Mouse (Mus musculus): Measurements from ENCODE around the gene Trpm3.
A peak's percentile ranks its signal among the peaks of the same experiment; 100 is the strongest.

Gene Trpm3

GRCm38 (mm10) chr19:22317306-22317705 lies 178.5 kb downstream of the Trpm3 start:
- no peak for DNase-seq

DNA sequence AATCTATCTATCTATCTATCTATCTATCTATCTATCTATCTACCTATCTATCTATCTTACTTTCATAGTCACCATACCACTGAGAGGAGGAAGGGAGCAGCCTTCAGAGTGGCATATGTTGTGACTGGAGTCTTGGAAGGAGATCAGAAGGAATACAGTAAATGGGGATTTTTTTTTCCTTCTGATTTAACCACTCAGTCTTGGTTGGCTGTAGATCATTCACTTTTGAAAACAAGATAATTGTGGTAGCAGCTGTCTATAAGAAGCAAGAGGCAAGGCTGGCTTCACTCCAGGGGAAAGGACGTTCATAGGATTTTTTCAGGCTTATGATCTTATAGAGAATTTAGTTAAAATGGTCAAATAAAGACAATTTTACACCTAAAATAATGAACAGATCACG lies 188.0 kb downstream of the Trpm3 start:
- DNase-seq, result no peak

DNA sequence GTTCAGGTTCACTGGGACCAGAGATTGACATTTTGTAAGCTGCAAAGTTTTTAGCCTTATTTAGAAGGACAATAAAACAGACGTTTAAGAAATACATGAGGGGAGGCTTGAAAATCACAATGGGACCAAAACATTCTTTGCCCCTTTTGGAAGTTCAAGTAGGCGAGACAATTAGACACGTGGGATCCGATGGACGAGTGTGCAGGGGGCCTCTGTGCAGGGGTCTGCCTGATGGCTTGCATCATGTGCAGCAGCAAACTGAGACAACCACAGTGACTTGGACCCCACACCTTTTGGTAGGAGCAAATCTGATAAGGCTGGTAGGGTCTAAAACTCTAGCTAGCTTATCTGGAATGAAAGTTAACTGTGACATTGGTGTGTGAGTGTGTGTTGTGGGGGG lies 188.4 kb downstream of the Trpm3 start:
- no peak for DNase-seq

DNA sequence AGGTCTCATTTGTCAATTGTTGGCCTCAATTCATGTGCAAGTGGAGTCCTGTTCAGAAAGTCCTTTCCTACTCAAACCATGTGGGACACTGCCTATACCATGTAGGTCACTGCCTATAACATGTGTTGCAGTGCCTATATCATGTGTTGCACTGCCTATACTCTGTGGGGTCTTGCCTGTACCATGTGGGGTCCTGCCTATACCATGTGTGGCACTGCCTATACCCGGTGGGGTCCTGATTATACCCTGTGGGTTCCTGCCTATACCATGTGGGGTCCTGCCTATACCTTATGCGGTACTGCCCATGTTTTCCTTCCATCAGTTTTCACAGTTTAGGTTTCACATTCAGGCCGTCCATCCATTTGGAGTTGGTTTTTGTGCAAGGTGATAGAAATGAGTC lies 197.4 kb downstream of the Trpm3 start:
- DNase-seq, result no peak

GRCm38 (mm10) chr19:22337468-22337867 lies 198.6 kb downstream of the Trpm3 start:
- DNase-seq, result peak; percentile 86

DNA sequence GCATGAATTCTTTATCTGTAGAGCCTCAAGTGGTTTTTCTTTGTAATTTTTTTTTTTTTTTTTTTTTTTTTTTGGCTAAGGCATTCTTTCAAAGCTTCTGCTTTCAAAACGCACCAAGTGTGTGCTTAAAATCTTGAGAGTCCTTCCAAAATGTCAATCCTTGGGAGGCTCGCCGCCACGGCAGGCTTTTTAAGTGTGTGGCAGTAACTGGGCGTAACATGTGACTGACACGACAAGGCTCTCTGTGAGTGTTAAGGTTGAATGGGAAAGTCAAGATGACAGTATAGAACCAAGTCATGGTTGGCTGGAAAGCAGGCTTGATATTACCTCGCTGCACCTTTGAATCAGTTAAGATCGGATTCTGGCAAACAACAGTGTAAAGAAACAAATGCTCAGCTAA lies 200.1 kb downstream of the Trpm3 start:
- DNase-seq, result no peak

- no peak for DNase-seq
Measured at GRCm38 (mm10) chr19:22354037-22354541, 215.2 kb downstream of the Trpm3 start.

GRCm38 (mm10) chr19:22386890-22387289 lies 248.0 kb downstream of the Trpm3 start:
- no peak for DNase-seq

GRCm38 (mm10) chr19:22394700-22395099 lies 255.9 kb downstream of the Trpm3 start:
- no peak for DNase-seq

- DNase-seq, result no peak
Measured at GRCm38 (mm10) chr19:22404049-22404448, 265.2 kb downstream of the Trpm3 start.

GRCm38 (mm10) chr19:22418239-22418638 lies 279.4 kb downstream of the Trpm3 start:
- no peak for DNase-seq

DNA sequence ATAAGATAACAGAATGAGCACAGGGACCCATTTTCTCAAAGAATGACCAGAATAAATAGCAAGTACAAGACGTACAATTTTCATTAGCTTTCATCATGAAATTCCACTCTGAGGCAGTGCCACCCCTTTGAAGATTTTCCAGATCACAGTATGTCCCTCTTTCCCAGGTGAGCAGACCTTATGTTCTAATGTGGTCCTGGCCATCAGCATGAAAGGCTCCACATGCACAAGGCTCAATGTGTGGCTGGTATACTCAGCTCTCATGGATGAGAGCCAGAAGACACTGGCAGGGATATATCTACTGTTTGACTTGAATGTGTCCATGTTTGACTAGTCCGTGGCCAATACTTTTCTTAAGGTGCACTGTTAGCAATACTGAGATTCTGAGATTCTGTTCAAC lies 298.4 kb downstream of the Trpm3 start:
- peak; percentile 92 for DNase-seq

GRCm38 (mm10) chr19:22447418-22448339 lies 308.8 kb downstream of the Trpm3 start:
- DNase-seq, result peak; percentile 85

DNA sequence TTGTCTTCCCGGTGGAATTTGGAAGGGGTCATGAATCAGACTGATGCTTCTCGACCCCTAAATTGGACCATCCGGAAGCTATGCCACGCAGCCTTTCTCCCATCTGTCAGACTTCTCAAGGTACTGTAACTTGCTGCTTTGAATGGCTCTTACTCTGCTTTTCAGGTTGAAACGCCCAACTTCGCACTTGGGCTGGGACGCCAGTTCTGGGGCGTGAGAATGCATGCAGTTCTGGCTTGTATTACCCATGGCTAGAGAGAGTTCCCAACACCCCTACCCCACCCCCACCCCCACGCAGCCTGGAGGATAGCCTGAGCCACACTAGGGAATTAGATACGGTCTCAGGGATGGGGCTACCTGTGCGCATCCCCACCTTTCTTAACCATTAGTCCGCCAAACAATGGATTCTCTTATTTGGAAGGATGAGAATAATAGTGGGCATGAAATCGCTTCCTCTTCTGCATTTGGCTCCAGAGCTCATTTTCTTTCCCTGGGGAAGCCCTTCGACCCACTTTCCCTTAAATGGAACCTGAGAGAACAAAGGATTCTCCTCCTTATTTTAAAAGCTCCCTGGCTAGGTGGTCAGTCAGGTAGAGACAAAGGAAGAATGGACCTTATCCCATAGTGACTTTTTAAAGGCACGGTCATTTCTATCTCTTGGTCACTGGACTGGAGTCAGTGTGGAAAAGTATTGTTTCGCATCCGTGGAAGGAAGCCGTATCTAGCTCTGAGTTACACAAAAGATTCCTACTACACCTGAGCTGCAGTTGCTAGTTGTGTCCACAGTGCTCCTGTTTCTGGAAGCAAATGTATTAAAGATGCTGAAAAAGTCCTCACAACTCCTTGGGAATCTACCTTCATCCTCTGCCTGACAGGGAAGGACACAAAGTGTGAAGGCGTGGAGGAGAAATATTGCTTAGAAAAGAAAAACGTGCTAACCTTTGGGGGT lies 309.8 kb downstream of the Trpm3 start:
- DNase-seq, result peak; percentile 72

DNA sequence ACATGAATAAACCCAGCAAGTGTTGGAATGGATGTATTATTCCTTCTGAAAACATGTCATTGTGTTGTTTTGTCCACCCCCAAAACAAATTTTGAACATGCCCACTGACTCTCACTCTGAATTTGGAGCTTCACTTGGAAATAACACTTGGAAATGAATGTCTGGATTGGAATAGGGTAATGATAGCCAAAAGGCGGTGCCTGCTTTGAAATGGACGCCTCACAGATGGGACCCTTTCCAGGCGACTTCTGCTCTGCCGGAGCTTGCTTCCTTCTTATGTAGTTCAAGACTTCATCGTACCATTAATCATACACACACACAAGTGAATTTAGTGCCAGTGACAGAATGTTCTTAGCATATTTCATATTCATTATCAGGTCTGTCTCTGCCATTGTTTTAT lies 312.4 kb downstream of the Trpm3 start:
- DNase-seq, result peak; percentile 61

DNA sequence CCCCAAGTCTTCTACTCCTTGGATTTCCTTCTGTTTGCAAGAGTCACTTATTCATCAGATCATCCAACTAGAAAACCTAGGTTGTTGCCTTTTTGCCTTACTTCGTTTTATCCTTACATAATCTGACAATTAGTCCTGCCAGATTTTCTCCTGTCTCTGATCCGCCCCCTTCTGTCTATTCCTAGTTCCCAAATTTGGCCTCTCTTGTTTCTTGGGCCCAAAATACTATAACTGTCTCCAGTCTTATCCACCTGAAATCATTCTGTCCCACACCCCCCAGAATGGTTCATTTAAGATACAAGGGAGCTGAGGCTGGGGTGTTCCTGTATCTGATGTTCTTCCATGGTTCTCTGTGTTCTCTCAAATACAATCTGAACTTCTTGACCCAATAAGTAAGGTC lies 318.1 kb downstream of the Trpm3 start:
- no peak for DNase-seq

DNA sequence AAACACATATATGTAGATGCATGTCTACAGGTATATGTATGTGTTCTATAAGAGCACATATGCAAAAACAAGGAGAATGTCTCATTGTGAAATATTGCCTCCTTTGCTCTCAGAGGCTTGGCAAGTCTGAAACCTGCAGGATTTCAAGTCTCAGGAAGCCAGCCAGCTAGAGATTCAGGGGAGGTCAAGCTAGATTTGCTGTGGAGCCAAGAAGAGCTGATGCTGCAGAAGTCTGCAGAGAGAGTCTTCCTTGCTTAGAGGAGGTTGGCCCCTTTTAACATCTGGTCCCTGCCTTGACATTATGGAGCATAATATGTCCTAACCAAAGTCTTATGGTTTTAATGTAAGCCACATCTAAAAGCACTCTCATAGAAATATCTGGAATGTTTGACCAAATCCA lies 323.2 kb downstream of the Trpm3 start:
- peak; percentile 64 for DNase-seq

- no peak for DNase-seq
Measured at GRCm38 (mm10) chr19:22463506-22463905, 324.7 kb downstream of the Trpm3 start.

GRCm38 (mm10) chr19:22469608-22470007 lies 330.8 kb downstream of the Trpm3 start:
- DNase-seq, result no peak

- DNase-seq, result peak; percentile 90
Measured at GRCm38 (mm10) chr19:22473030-22473712, 334.3 kb downstream of the Trpm3 start.

DNA sequence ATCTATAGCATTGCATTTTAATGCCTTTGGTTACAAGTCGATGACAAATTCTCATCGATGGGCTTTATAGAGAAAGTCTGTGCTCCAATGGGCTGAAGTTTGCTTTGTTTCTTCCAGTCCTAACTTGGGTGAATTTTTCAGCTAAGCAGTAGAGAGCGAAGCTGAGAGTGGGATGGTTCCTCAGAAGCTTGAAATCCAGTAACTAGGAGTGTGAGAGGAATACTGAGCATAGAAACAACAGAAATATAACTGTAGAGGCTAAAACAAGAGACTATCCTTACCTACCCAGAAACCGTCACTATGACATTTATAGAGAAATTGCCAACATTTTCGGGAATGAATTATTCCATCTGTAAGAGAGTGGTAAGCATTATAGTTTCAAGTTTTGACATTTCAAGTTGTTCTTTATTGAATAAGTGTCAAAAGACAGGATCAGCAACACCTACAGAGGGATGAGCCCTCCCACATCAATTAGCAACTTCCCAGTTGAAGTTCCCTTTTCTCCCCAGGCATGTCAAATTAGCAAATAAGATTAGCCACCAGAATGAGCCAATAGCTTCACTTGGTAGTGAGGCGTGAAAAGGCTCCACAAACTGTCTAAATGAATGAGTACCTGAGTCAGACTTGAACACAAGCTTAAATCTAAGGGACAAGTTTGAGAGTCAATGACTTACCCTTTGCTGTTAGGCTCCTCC lies 339.6 kb downstream of the Trpm3 start:
- DNase-seq, result no peak

DNA sequence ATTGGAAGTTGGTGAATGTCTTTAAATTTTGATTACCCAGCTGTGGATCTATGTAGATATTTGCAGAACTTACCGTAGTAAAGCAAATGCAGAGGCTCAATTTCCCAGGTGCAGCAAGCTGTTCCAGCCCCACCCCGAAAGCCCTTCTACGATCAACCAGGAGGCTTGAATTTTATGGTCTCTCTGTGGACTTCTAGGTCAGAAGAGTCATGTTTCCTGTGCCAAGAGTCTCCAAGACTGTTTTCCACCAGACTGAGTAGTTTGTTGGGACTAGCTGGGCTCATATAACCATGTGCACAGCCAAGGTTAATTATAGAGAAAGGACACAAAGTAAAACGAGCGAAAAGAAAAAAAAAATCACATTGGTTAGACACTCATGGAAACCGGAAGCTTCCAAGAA lies 364.6 kb downstream of the Trpm3 start:
- DNase-seq, result no peak
